Mouse (Mus musculus): Measurements from ENCODE around the gene Plcb1. TPM values are rescaled to one million over a fixed set of nuclear protein-coding genes. Genes with fewer than 3 reads are reported as not detected.

Gene Plcb1
- polyA plus RNA-seq, 1 experiment, result 0.11 TPM

GRCm38 (mm10) chr2:134897083-134897482 is 111.2 kb downstream of the Plcb1 start:
- H3K4me1 ChIP-seq (ENCODE audit: control insufficient read depth, insufficient read depth, low read length), result no peaks in the 10 kb centered on the region
- no peak overlapping the region for H3K4me3 ChIP-seq (ENCODE audit: insufficient read depth, low read length)
- TF ChIP-seq POLR2A (IDR thresholded peaks at IDR 0.05; ENCODE audit: borderline replicate concordance, low read depth, low read length), result no peak
- TF ChIP-seq CTCF (IDR thresholded peaks at IDR 0.05; ENCODE audit: low read depth, low read length), result no peak
- no peak overlapping the region for H3K27ac ChIP-seq (ENCODE audit: insufficient read depth, low read depth, low read length)

- TF ChIP-seq CTCF (IDR thresholded peaks at IDR 0.05; ENCODE audit: low read depth, low read length) (no peak), POLR2A (IDR thresholded peaks at IDR 0.05; ENCODE audit: borderline replicate concordance, low read depth, low read length) (no peak)
- Histone ChIP-seq H3K27ac (ENCODE audit: insufficient read depth, low read depth, low read length) (no peak overlapping the region), H3K4me1 (ENCODE audit: control insufficient read depth, insufficient read depth, low read length) (no peaks in the 10 kb centered on the region), H3K4me3 (ENCODE audit: insufficient read depth, low read length) (no peak overlapping the region)
Observed at GRCm38 (mm10) chr2:134901521-134901920, 115.7 kb downstream of the Plcb1 start.

GRCm38 (mm10) chr2:134910882-134911281 is 125.0 kb downstream of the Plcb1 start:
- TF ChIP-seq CTCF (IDR thresholded peaks at IDR 0.05; ENCODE audit: low read depth, low read length) (no peak), POLR2A (IDR thresholded peaks at IDR 0.05; ENCODE audit: borderline replicate concordance, low read depth, low read length) (no peak)
- no peak overlapping the region for H3K27ac ChIP-seq (ENCODE audit: insufficient read depth, low read depth, low read length)
- H3K4me1 ChIP-seq (ENCODE audit: control insufficient read depth, insufficient read depth, low read length), result no peaks in the 10 kb centered on the region

GRCm38 (mm10) chr2:134911360-134911759 is 125.5 kb downstream of the Plcb1 start:
- H3K27ac ChIP-seq (ENCODE audit: insufficient read depth, low read depth, low read length), result no peak overlapping the region
- no peak for TF ChIP-seq POLR2A (IDR thresholded peaks at IDR 0.05; ENCODE audit: borderline replicate concordance, low read depth, low read length)
- no peak for TF ChIP-seq CTCF (IDR thresholded peaks at IDR 0.05; ENCODE audit: low read depth, low read length)
- no peaks in the 10 kb centered on the region for H3K4me1 ChIP-seq (ENCODE audit: control insufficient read depth, insufficient read depth, low read length)
- H3K4me3 ChIP-seq (ENCODE audit: insufficient read depth, low read length), result no peak overlapping the region

More at GRCm38 (mm10) chr2:134910882-134911281, 125.0 kb downstream of the Plcb1 start:
- no peak overlapping the region for H3K4me3 ChIP-seq (ENCODE audit: insufficient read depth, low read length)

- Histone ChIP-seq H3K27ac (ENCODE audit: insufficient read depth, low read depth, low read length) (no peak overlapping the region), H3K4me1 (ENCODE audit: control insufficient read depth, insufficient read depth, low read length) (no peaks in the 10 kb centered on the region), H3K4me3 (ENCODE audit: insufficient read depth, low read length) (no peak overlapping the region)
- TF ChIP-seq POLR2A (IDR thresholded peaks at IDR 0.05; ENCODE audit: borderline replicate concordance, low read depth, low read length), result no peak
- no peak for TF ChIP-seq CTCF (IDR thresholded peaks at IDR 0.05; ENCODE audit: low read depth, low read length)
Observed at GRCm38 (mm10) chr2:134912616-134913015, 126.7 kb downstream of the Plcb1 start.

- TF ChIP-seq POLR2A (IDR thresholded peaks at IDR 0.05; ENCODE audit: borderline replicate concordance, low read depth, low read length) (no peak), CTCF (IDR thresholded peaks at IDR 0.05; ENCODE audit: low read depth, low read length) (no peak)
- Histone ChIP-seq H3K4me3 (ENCODE audit: insufficient read depth, low read length) (no peak overlapping the region), H3K27ac (ENCODE audit: insufficient read depth, low read depth, low read length) (no peak overlapping the region), H3K4me1 (ENCODE audit: control insufficient read depth, insufficient read depth, low read length) (no peaks in the 10 kb centered on the region)
Observed at GRCm38 (mm10) chr2:134913542-134913941, 127.7 kb downstream of the Plcb1 start.

- Histone ChIP-seq H3K4me3 (ENCODE audit: insufficient read depth, low read length) (no peak overlapping the region), H3K27ac (ENCODE audit: insufficient read depth, low read depth, low read length) (no peak overlapping the region), H3K4me1 (ENCODE audit: control insufficient read depth, insufficient read depth, low read length) (no peaks in the 10 kb centered on the region)
- no peak for TF ChIP-seq CTCF (IDR thresholded peaks at IDR 0.05; ENCODE audit: low read depth, low read length)
- no peak for TF ChIP-seq POLR2A (IDR thresholded peaks at IDR 0.05; ENCODE audit: borderline replicate concordance, low read depth, low read length)
Observed at GRCm38 (mm10) chr2:134914091-134914550, 128.3 kb downstream of the Plcb1 start.

GRCm38 (mm10) chr2:134915035-134915434 is 129.2 kb downstream of the Plcb1 start:
- no peaks in the 10 kb centered on the region for H3K4me1 ChIP-seq (ENCODE audit: control insufficient read depth, insufficient read depth, low read length)
- TF ChIP-seq CTCF (IDR thresholded peaks at IDR 0.05; ENCODE audit: low read depth, low read length) (no peak), POLR2A (IDR thresholded peaks at IDR 0.05; ENCODE audit: borderline replicate concordance, low read depth, low read length) (no peak)
- H3K27ac ChIP-seq (ENCODE audit: insufficient read depth, low read depth, low read length), result no peak overlapping the region
- H3K4me3 ChIP-seq (ENCODE audit: insufficient read depth, low read length), result no peak overlapping the region

GRCm38 (mm10) chr2:134920611-134921280 is 134.9 kb downstream of the Plcb1 start:
- no peak for TF ChIP-seq CTCF (IDR thresholded peaks at IDR 0.05; ENCODE audit: low read depth, low read length)
- no peak for TF ChIP-seq POLR2A (IDR thresholded peaks at IDR 0.05; ENCODE audit: borderline replicate concordance, low read depth, low read length)

GRCm38 (mm10) chr2:134922636-134923375 is 136.9 kb downstream of the Plcb1 start:
- no peaks in the 10 kb centered on the region for H3K4me1 ChIP-seq (ENCODE audit: control insufficient read depth, insufficient read depth, low read length)
- TF ChIP-seq POLR2A (IDR thresholded peaks at IDR 0.05; ENCODE audit: borderline replicate concordance, low read depth, low read length), result no peak
- no peak for TF ChIP-seq CTCF (IDR thresholded peaks at IDR 0.05; ENCODE audit: low read depth, low read length)
- H3K27ac ChIP-seq (ENCODE audit: insufficient read depth, low read depth, low read length), result no peak overlapping the region
- H3K4me3 ChIP-seq (ENCODE audit: insufficient read depth, low read length), result no peak overlapping the region

More at GRCm38 (mm10) chr2:134920611-134921280, 134.9 kb downstream of the Plcb1 start:
- Histone ChIP-seq H3K4me1 (ENCODE audit: control insufficient read depth, insufficient read depth, low read length) (no peaks in the 10 kb centered on the region), H3K27ac (ENCODE audit: insufficient read depth, low read depth, low read length) (no peak overlapping the region), H3K4me3 (ENCODE audit: insufficient read depth, low read length) (no peak overlapping the region)
